21 mouse cellular contexts compared by ENCODE assay signal in the genomic region with DNA sequence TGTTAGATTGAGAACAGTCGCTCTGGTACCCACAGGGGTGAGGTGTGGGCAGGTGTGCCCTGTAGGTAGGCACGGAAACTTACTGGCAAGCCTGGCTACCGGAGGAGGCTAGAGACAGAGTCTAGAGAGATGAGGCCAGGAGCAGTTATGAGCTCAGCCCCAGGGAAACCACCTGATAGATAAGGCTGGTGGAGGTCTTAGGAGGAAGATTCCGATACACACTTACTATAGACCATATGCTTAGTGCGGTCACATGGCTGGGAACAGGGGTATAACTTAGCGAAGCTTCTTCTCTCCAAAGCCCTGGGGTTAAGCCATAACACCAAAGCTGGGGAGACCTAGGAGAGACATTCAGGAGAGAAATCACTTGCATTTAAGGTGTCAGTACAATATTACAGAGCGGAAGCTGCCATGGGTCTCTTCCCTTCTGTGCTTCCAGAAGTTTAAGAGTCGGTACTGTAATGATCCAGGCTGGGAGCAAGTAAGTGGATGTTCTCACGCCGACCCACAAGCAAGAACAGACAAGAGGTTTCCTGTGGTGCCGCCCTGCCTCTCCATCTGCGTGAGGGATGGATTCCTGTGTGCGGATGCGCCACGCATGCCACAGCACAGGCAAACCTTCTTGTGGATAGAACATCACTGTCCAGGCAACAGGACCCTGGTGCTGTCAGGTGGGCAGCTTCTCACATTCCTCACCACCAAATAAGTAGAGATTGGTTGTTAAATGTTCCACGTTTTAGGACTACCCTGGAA. TPM values are rescaled to one million over a fixed set of nuclear protein-coding genes. Genes with fewer than 3 reads are reported as not detected.
DNase-seq lines count a peak whose midpoint lies in the region; ATAC-seq and TF ChIP-seq lines count a peak whose summit lies in the region.
"Had no signal": no experiment of that assay in that cellular context is flagged by ENCODE, and none has a peak within 500 bp of the region (broad histone marks: within the 10 kb centered on the region; RNA-seq: fewer than 3 reads in every experiment).

No protein-coding gene starts in this region.

- no peak for TF ChIP-seq CTCF in liver, postnatal 0 days (IDR thresholded peaks at IDR 0.05; ENCODE audit: low read depth)

- H3K27me3 ChIP-seq in liver, embryonic 12.5 days (replicated peaks), result no peaks in the 10 kb centered on the region
- H3K27me3 ChIP-seq in liver, postnatal 0 days (ENCODE audit: insufficient read depth, low read length), result no peaks in the 10 kb centered on the region
- no peaks in the 10 kb centered on the region for H3K27me3 ChIP-seq in liver, embryonic 13.5 days

- H3K4me2 ChIP-seq in liver, embryonic 12.5 days, result no peak overlapping the region
- no peak overlapping the region for H3K4me2 ChIP-seq in liver, postnatal 0 days (ENCODE audit: low read depth, low read length)
- H3K4me2 ChIP-seq in liver, embryonic 13.5 days, result peak overlapping the region; percentile 13; the same call in 1 of the 2 replicates

- H3K9me3 ChIP-seq in liver, embryonic 12.5 days (replicated peaks), result no peaks in the 10 kb centered on the region
- no peaks in the 10 kb centered on the region for H3K9me3 ChIP-seq in liver, postnatal 0 days (ENCODE audit: low read length)
- H3K9me3 ChIP-seq in liver, embryonic 13.5 days (replicated peaks), result no peaks in the 10 kb centered on the region
- H3K9me3 ChIP-seq: embryonic facial prominence, embryonic 12.5 days; forebrain, embryonic 12.5 days; heart, embryonic 13.5 days; hindbrain, embryonic 10.5 days had no signal

- peak; percentile 74 for DNase-seq in heart, adult 11 months
- no peak for DNase-seq in heart, postnatal 10 days
- no peak for DNase-seq in liver, postnatal 0 days
- DNase-seq in R1 (ENCODE audit: low read depth, low spot score), result peak; percentile 12
- DNase-seq in liver, embryonic 13.5 days, result no peak
- DNase-seq in right cerebral cortex, postnatal 14 days, result no peak
- DNase-seq: adrenal gland, postnatal 10 days; cerebellum, adult 11-12 months; cerebellum, adult 9-10 months; cerebellum, postnatal 25 days; gastrocnemius, postnatal 10 days; heart, adult 2 months; heart, postnatal 14 days had no signal

- TF ChIP-seq EP300 in liver, postnatal 0 days (IDR thresholded peaks at IDR 0.05; ENCODE audit: low read depth), result no peak

- H3K9ac ChIP-seq in liver, embryonic 12.5 days, result 0 out of 2 replicates have a peak overlapping the region, but pooled peaks have one; percentile 12
- no peak overlapping the region for H3K9ac ChIP-seq in liver, postnatal 0 days (replicated peaks)
- H3K9ac ChIP-seq in liver, embryonic 13.5 days, result peak overlapping the region; percentile 89
- H3K9ac ChIP-seq: embryonic facial prominence, embryonic 12.5 days; forebrain, embryonic 12.5 days; hindbrain, embryonic 14.5 days had no signal

- H3K4me1 ChIP-seq in liver, embryonic 12.5 days, result peaks cover 95% of the 10 kb centered on the region
- peaks cover 65% of the 10 kb centered on the region for H3K4me1 ChIP-seq in liver, postnatal 0 days (ENCODE audit: insufficient read depth)
- H3K4me1 ChIP-seq in liver, embryonic 13.5 days (replicated peaks), result peaks cover 96% of the 10 kb centered on the region

- intact Hi-C loops in heart, postnatal 10 days (cut with DNase I), result no loop called here

- peak overlapping the region; percentile 85 for H3K27ac ChIP-seq in liver, embryonic 12.5 days
- no peak overlapping the region for H3K27ac ChIP-seq in liver, postnatal 0 days (ENCODE audit: low read depth)
- H3K27ac ChIP-seq in liver, embryonic 13.5 days, result peak overlapping the region; percentile 79
- H3K27ac ChIP-seq: embryonic facial prominence, embryonic 12.5 days; forebrain, embryonic 12.5 days; heart, adult 2 months; hindbrain, embryonic 10.5 days; hindbrain, embryonic 14.5 days had no signal

- no peak overlapping the region for H3K4me3 ChIP-seq in liver, embryonic 12.5 days
- no peak overlapping the region for H3K4me3 ChIP-seq in liver, postnatal 0 days (ENCODE audit: low read depth, low read length)
- H3K4me3 ChIP-seq in liver, embryonic 13.5 days (replicated peaks), result no peak overlapping the region
- H3K4me3 ChIP-seq: embryonic facial prominence, embryonic 12.5 days; forebrain, embryonic 12.5 days; heart, adult 2 months; hindbrain, embryonic 10.5 days had no signal

- no peaks in the 10 kb centered on the region for H3K36me3 ChIP-seq in liver, embryonic 12.5 days
- no peaks in the 10 kb centered on the region for H3K36me3 ChIP-seq in liver, postnatal 0 days (replicated peaks; ENCODE audit: insufficient read depth, low read length)
- H3K36me3 ChIP-seq in liver, embryonic 13.5 days, result no peaks in the 10 kb centered on the region
- H3K36me3 ChIP-seq: embryonic facial prominence, embryonic 12.5 days; forebrain, embryonic 12.5 days; hindbrain, embryonic 10.5 days had no signal

- no peak for ATAC-seq in liver, embryonic 12.5 days
- no peak for ATAC-seq in liver, postnatal 0 days
- ATAC-seq in liver, embryonic 13.5 days (ENCODE audit: low read depth), result no peak
- no peak for ATAC-seq in CD4-positive, CD25-positive, alpha-beta regulatory T cell, adult 4 months
- ATAC-seq: forebrain, embryonic 16.5 days had no signal

- 61% methylated on average over 16 of the region's 16 CpGs for WGBS in liver, embryonic 12.5 days (ENCODE audit: insufficient replicate concordance)
- 67% methylated on average over 16 of the region's 16 CpGs for WGBS in liver, postnatal 0 days (ENCODE audit: insufficient replicate concordance)
- 66% methylated on average over 16 of the region's 16 CpGs for WGBS in liver, embryonic 13.5 days (ENCODE audit: insufficient replicate concordance)

RNA-seq across cellular contexts. Expression of a gene that starts 1.6 kb away (rescaled TPM):
- 10 to 100 TPM; 20.7 to 23.8 TPM for total RNA-seq in heart, postnatal 10 days (2021)
- polyA plus RNA-seq in liver, embryonic 12.5 days (2016; fragmentation: Nextera tagmentation; extraction: Ambion mirVana), result 16.8 and 17.6 TPM in 2 replicates
- 9.8 and 10.1 TPM in 2 replicates for polyA plus RNA-seq in liver, postnatal 0 days (2015; fragmentation: Nextera tagmentation; extraction: Ambion mirVana)
- 15.0 and 15.4 TPM in 2 replicates for polyA plus RNA-seq in liver, embryonic 13.5 days (2015; fragmentation: Nextera tagmentation; extraction: Ambion mirVana)
- 10 to 100 TPM; 32.7 to 45.4 TPM for polyA plus RNA-seq in CD4-positive, CD25-positive, alpha-beta regulatory T cell, adult 4 months (2017; shearing (Covaris generic))

RNA-seq across cellular contexts. Expression of a gene that starts 5.5 kb away (rescaled TPM):
- total RNA-seq in heart, postnatal 10 days (2021), result 100 to 1,000 TPM; 290 to 325 TPM
- 0.10 and 0.13 TPM in 2 replicates for polyA plus RNA-seq in liver, embryonic 12.5 days (2016; fragmentation: Nextera tagmentation; extraction: Ambion mirVana)
- 0.16 and 0.47 TPM in 2 replicates for polyA plus RNA-seq in liver, postnatal 0 days (2015; fragmentation: Nextera tagmentation; extraction: Ambion mirVana)
- polyA plus RNA-seq in liver, embryonic 13.5 days (2015; fragmentation: Nextera tagmentation; extraction: Ambion mirVana), result 0.12 TPM in 2 replicates
- under 1 TPM in 1 of 2 experiments, not detected in 1; 0.15 TPM for polyA plus RNA-seq in CD4-positive, CD25-positive, alpha-beta regulatory T cell, adult 4 months (2017; shearing (Covaris generic))

Comparison
In these comparisons a context has a peak if more than half of its experiments do, and no peak if none do; other contexts are left out.
1. DNase-seq: peak in heart, adult 11 months (single experiment) and R1 (single experiment); none in heart, postnatal 10 days (0 of 2), liver, postnatal 0 days (single experiment), liver, embryonic 13.5 days (single experiment) and right cerebral cortex, postnatal 14 days (single experiment).